Mouse (Mus musculus): Measurements from ENCODE around the gene Zkscan2.

GRCm38 (mm10) chr7:123453066-123453465, 47.2 kb downstream of the Zkscan2 start:
- TF ChIP-seq POLR2AphosphoS2 (IDR thresholded peaks at IDR 0.05; ENCODE audit: insufficient read length, low read depth) (no peak), POLR2A (IDR thresholded peaks at IDR 0.05; ENCODE audit: insufficient read length, low read depth) (no peak), MAX (IDR thresholded peaks at IDR 0.05; ENCODE audit: low read depth) (no peak), MYOG (IDR thresholded peaks at IDR 0.05; ENCODE audit: control insufficient read depth in 1 of 3, insufficient read depth in 1 of 3, insufficient read length in 2 of 3, low read depth in 2 of 3) (no peak), E2F4 (IDR thresholded peaks at IDR 0.05; ENCODE audit: insufficient read depth) (no peak), USF1 (IDR thresholded peaks at IDR 0.05; ENCODE audit: low read depth) (no peak), MYOD1 (IDR thresholded peaks at IDR 0.05; ENCODE audit: control insufficient read depth in 1 of 3, insufficient read length in 2 of 3, low read depth in 2 of 3) (no peak), TCF12 (IDR thresholded peaks at IDR 0.05; ENCODE audit: insufficient read depth, poor library complexity, severe bottlenecking) (no peak), REST (IDR thresholded peaks at IDR 0.05; ENCODE audit: insufficient read depth, insufficient read length) (no peak)
